Mouse (Mus musculus) liver, embryonic 16.5 days (tissue): Measurements from ENCODE around the gene E2f8. TPM values are rescaled to one million over a fixed set of nuclear protein-coding genes. Genes with fewer than 3 reads are reported as not detected.

ENCODE experiments used
- ATAC-seq: fragments of 200-750 bp; cut with Nextera tagmentation; 2 replicates; pipeline ENCODE4 v1.8.0; 2017; ENCODE audit warnings: low read depth, mild to moderate bottlenecking, moderate number of reproducible peaks, moderate library complexity
- H3K27ac ChIP-seq: fragments of 300-500 bp; sonication (generic); 2 replicates; pipeline ENCODE4 v1.5.1; 2014; ENCODE audit warnings: mild to moderate bottlenecking, low read length
- H3K27me3 ChIP-seq: fragments of 300-500 bp; sonication (generic); 2 replicates; pipeline ENCODE4 v1.6.1; 2014; ENCODE audit warnings: low read depth, low read length, mixed read lengths; ENCODE audit not compliant: control insufficient read depth, insufficient read depth
- H3K36me3 ChIP-seq: fragments of 300-500 bp; sonication (generic); 2 replicates; pipeline ENCODE4 v1.6.1; 2014; ENCODE audit warnings: mild to moderate bottlenecking; ENCODE audit not compliant: control insufficient read depth, insufficient read depth
- H3K4me1 ChIP-seq: fragments of 300-500 bp; sonication (generic); 2 replicates; pipeline ENCODE4 v1.6.1; 2014; ENCODE audit warnings: low read depth, low read length, mixed read lengths; ENCODE audit not compliant: control insufficient read depth
- H3K4me2 ChIP-seq: fragments of 300-500 bp; sonication (generic); 2 replicates; pipeline ENCODE4 v1.6.1; 2014; ENCODE audit warnings: low read depth, low read length, mixed read lengths
- H3K4me3 ChIP-seq: fragments of 300-500 bp; sonication (generic); 2 replicates; pipeline ENCODE4 v1.5.1; 2014; ENCODE audit warnings: low read depth, mild to moderate bottlenecking, low read length
- H3K9ac ChIP-seq: fragments of 300-500 bp; sonication (generic); 2 replicates; pipeline ENCODE4 v1.6.1; 2014; ENCODE audit warnings: low read depth, low read length
- H3K9me3 ChIP-seq: fragments of 300-500 bp; sonication (generic); replicated peaks from 2 replicates; pipeline ENCODE4 v1.6.1; 2016; ENCODE audit warnings: low read length; ENCODE audit not compliant: control insufficient read depth
- WGBS: fragments of 180-500 bp; shearing (Covaris S2); extraction: QIAGEN DNeasy Blood & Tissue Kit; methylation state at CpG from one replicate; pipeline ENCODE4 v1.1.7; 2014; ENCODE audit not compliant: insufficient replicate concordance; 5-methylcytosine and 5-hydroxymethylcytosine counted together
- polyA plus RNA-seq: library from polyadenylated mRNA; unstranded; fragments of >200 nt; fragmentation: Nextera tagmentation; extraction: Ambion mirVana; gene quantifications from 2 replicates; pipeline ENCODE4 v1.2.1, GENCODE M21; 2015

Gene E2f8
- polyA plus RNA-seq = 32.5 and 32.8 TPM in 2 replicates

- Histone ChIP-seq H3K4me2 (peak within 1 kb of the TSS; percentile 99), H3K27me3 (peaks cover 5% of the 10 kb centered on the region; the same call in 1 of the 2 replicates), H3K9me3 (no peaks in the 10 kb centered on the region), H3K36me3 (peaks cover 23% of the 10 kb centered on the region), H3K4me1 (peaks cover 32% of the 10 kb centered on the region), H3K9ac (peak within 1 kb of the TSS; percentile 99), H3K27ac (peak within 1 kb of the TSS; percentile 96), H3K4me3 (peak within 1 kb of the TSS; percentile 95)
- ATAC-seq = peak; percentile 77
- 1% methylated on average over 37 of the region's 41 CpGs for WGBS
Observed at GRCm38 (mm10) chr7:48881486-48881885, at the start of gene E2f8. E2f8 (minus strand) TSS chr7:48881596.

- ATAC-seq = no peak
- Histone ChIP-seq H3K9ac (no peak overlapping the region), H3K4me1 (no peaks in the 10 kb centered on the region), H3K9me3 (no peaks in the 10 kb centered on the region), H3K36me3 (no peaks in the 10 kb centered on the region), H3K4me3 (no peak overlapping the region), H3K4me2 (no peak overlapping the region), H3K27ac (no peak overlapping the region), H3K27me3 (no peaks in the 10 kb centered on the region; the same call in 1 of the 2 replicates)
- WGBS = 55% methylated on average over 5 of the region's 5 CpGs
Observed at GRCm38 (mm10) chr7:48930399-48930798, 49.0 kb upstream of the E2f8 start.

- ATAC-seq = peak; percentile 32; the same call in 1 of the 2 replicates
- H3K4me2 ChIP-seq = no peak overlapping the region
- H3K9ac ChIP-seq = no peak overlapping the region
- no peaks in the 10 kb centered on the region for H3K9me3 ChIP-seq
- H3K4me3 ChIP-seq = no peak overlapping the region
- no peaks in the 10 kb centered on the region for H3K27me3 ChIP-seq
- H3K36me3 ChIP-seq = no peaks in the 10 kb centered on the region
- WGBS = 5% methylated on average over 3 of the region's 3 CpGs
- no peak overlapping the region for H3K27ac ChIP-seq
- no peaks in the 10 kb centered on the region for H3K4me1 ChIP-seq
Observed at GRCm38 (mm10) chr7:48928364-48928763, 47.0 kb upstream of the E2f8 start.

DNA sequence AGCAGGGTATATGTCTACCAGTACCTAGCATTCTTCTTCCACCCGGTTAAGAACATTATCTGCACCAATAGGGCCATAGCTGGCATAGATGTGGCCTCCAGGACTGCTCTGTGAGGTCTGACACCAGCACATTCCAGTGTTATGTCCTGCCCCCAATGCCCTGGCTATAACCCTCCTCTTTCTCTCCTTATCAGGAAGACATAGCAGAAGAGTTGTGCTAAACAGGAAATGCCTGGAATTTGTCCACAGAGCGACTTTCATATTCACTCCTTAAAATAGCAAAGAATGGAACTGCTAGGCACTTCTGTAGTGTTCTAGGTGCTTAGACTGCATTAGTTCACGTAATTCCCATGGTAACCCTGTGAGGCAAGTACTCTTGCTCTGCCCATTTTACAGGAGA lies 43.8 kb upstream of the E2f8 start:
- ATAC-seq = peak; percentile 41; the same call in 1 of the 2 replicates
- H3K4me2 ChIP-seq = no peak overlapping the region
- 49% methylated on average over 3 of the region's 3 CpGs for WGBS
- no peaks in the 10 kb centered on the region for H3K27me3 ChIP-seq
- H3K9ac ChIP-seq = no peak overlapping the region
- H3K4me1 ChIP-seq = no peaks in the 10 kb centered on the region
- no peaks in the 10 kb centered on the region for H3K36me3 ChIP-seq
- no peak overlapping the region for H3K4me3 ChIP-seq
- H3K9me3 ChIP-seq = no peaks in the 10 kb centered on the region
- H3K27ac ChIP-seq = no peak overlapping the region

DNA sequence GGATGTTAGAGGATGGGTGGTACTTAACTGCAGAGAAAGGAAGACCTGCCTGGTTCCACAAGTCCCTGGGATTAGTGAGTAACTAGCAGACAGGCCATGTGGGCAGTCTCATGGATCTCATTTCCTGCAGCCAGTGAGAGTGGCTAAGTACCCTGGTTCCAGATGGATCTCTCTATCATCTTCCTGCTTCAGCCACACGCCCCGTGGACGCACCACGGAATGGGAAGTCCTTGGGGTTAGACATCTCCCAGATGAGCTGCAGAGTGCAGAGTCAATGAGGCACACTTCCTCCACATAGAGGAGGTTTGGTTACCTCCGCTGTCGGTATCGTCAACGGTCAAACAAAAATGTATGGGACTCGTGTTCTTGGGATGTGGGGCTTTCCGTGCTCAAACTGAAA lies 42.2 kb upstream of the E2f8 start:
- no peaks in the 10 kb centered on the region for H3K27me3 ChIP-seq
- no peak overlapping the region for H3K4me3 ChIP-seq
- no peak overlapping the region for H3K4me2 ChIP-seq
- 16% methylated on average over 10 of the region's 10 CpGs for WGBS
- H3K9ac ChIP-seq = no peak overlapping the region
- no peak for ATAC-seq
- no peaks in the 10 kb centered on the region for H3K9me3 ChIP-seq
- H3K36me3 ChIP-seq = no peaks in the 10 kb centered on the region
- no peaks in the 10 kb centered on the region for H3K4me1 ChIP-seq
- no peak overlapping the region for H3K27ac ChIP-seq

GRCm38 (mm10) chr7:48918389-48918788 lies 37.0 kb upstream of the E2f8 start:
- Histone ChIP-seq H3K4me1 (no peaks in the 10 kb centered on the region), H3K9ac (no peak overlapping the region), H3K9me3 (no peaks in the 10 kb centered on the region), H3K4me2 (no peak overlapping the region), H3K27me3 (no peaks in the 10 kb centered on the region), H3K27ac (no peak overlapping the region), H3K36me3 (no peaks in the 10 kb centered on the region), H3K4me3 (no peak overlapping the region)
- WGBS = 67% methylated on average over 11 of the region's 11 CpGs
- no peak for ATAC-seq

DNA sequence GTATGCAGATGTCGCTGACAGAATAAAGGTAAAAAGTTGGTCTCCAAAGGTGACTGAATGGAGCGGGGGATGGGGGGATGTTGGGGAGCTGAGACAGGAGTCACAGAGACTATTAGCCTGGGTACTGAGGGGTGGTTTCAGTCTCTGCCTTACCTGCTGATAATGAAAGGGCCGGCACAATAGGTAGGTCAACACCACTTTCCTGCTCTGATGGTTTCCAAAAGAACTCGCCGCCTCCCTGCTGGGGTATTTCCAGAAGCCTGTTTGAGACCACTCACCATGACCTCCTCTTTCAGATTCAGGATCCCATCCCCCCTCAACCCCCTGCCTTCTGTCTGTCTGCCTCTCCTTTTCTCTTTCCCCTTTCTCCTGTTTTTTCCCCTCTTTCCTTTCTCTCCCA lies 36.6 kb upstream of the E2f8 start:
- Histone ChIP-seq H3K9ac (no peak overlapping the region), H3K27me3 (no peaks in the 10 kb centered on the region), H3K4me3 (no peak overlapping the region), H3K27ac (no peak overlapping the region), H3K4me2 (no peak overlapping the region), H3K4me1 (no peaks in the 10 kb centered on the region), H3K9me3 (no peaks in the 10 kb centered on the region), H3K36me3 (no peaks in the 10 kb centered on the region)
- ATAC-seq = no peak
- WGBS = 52% methylated on average over 5 of the region's 5 CpGs

GRCm38 (mm10) chr7:48917463-48917862 lies 36.1 kb upstream of the E2f8 start:
- H3K9me3 ChIP-seq = no peaks in the 10 kb centered on the region
- WGBS = 30% methylated on average over 5 of the region's 5 CpGs

DNA sequence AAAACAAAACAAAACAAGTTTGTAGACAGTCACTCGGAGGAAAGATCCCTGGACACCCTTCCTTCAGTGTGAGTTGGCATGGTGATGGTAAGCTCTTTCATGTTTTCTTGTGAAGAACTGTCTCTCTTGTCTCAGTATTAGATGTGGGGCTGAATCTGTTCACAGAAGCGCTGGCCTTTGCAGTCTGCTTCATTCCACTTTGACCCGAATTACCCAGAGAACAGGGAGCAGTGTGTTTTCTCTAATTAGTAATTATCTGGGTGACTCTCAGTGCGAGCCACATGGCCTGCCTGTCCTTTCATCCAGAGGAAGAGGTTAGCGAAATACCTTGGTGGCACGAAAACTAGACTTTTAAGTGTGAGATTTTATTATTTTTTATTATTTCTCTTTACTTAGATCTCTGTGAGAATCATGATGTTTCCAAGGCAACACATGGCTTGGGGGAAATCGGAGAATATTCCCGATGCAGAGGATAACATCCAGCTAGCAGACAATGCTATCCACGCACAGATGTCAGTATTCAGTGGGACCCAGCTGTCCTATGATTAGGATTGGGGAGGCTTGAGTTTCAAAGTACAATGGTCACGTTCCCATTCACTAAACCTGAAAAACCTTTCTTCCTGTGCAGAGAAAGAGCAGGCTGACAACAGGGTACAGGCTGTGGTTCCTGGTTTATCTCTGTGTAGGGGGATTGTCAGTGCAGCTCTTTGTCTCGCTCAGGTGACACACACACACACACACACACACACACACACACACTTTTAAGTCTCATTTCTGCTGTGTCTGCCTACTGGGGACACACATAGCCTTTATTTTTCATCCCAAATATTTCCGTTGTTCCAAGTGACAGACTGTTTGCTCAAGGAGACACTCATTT lies 33.5 kb upstream of the E2f8 start:
- H3K4me2 ChIP-seq = no peak overlapping the region
- H3K4me1 ChIP-seq = no peaks in the 10 kb centered on the region
- H3K36me3 ChIP-seq = no peaks in the 10 kb centered on the region
- no peaks in the 10 kb centered on the region for H3K9me3 ChIP-seq
- H3K9ac ChIP-seq = no peak overlapping the region
- WGBS = 58% methylated on average over 12 of the region's 12 CpGs
- H3K4me3 ChIP-seq = no peak overlapping the region
- H3K27ac ChIP-seq = no peak overlapping the region
- ATAC-seq = no peak
- no peaks in the 10 kb centered on the region for H3K27me3 ChIP-seq

More at GRCm38 (mm10) chr7:48917463-48917862, 36.1 kb upstream of the E2f8 start:
- no peak overlapping the region for H3K9ac ChIP-seq
- H3K27me3 ChIP-seq = no peaks in the 10 kb centered on the region
- no peak overlapping the region for H3K4me3 ChIP-seq
- no peaks in the 10 kb centered on the region for H3K36me3 ChIP-seq
- no peak overlapping the region for H3K27ac ChIP-seq
- no peak for ATAC-seq
- H3K4me1 ChIP-seq = no peaks in the 10 kb centered on the region
- no peak overlapping the region for H3K4me2 ChIP-seq
